Mouse (Mus musculus): ENCODE results near the gene Prss53.

GRCm38 (mm10) chr7:127932273-127933031 lies 41.7 kb upstream of the Prss53 start:
- no peak for TF ChIP-seq CTCF (IDR thresholded peaks at IDR 0.05; ENCODE audit: low read depth, low read length)
- TF ChIP-seq POLR2A (IDR thresholded peaks at IDR 0.05; ENCODE audit: borderline replicate concordance, low read depth, low read length) = no peak
